Mouse (Mus musculus) neural tube, embryonic 12.5 days (tissue): ENCODE data around the gene 1700021F05Rik. TPM values are rescaled to one million over a fixed set of nuclear protein-coding genes. Genes with fewer than 3 reads are reported as not detected.
A peak's percentile ranks its signal among the peaks of the same experiment; 100 is the strongest.

Experiments used
- ATAC-seq: fragments of 200-750 bp; cut with Nextera tagmentation; 2 replicates; pipeline ENCODE4 v1.8.0; 2017; ENCODE audit warnings: low read depth, mild to moderate bottlenecking, moderate TSS enrichment, moderate library complexity; ENCODE audit not compliant: low FRiP score
- H3K27ac ChIP-seq: fragments of 300-500 bp; sonication (generic); 2 replicates; pipeline ENCODE4 v1.5.1; 2016
- H3K27me3 ChIP-seq: fragments of 300-500 bp; sonication (generic); replicated peaks from 2 replicates; pipeline ENCODE4 v1.6.1; 2016; ENCODE audit warnings: mild to moderate bottlenecking
- H3K36me3 ChIP-seq: fragments of 300-500 bp; sonication (generic); 2 replicates; pipeline ENCODE4 v1.6.1; 2016; ENCODE audit warnings: mild to moderate bottlenecking
- H3K4me1 ChIP-seq: fragments of 300-500 bp; sonication (generic); 2 replicates; pipeline ENCODE4 v1.6.1; 2016
- H3K4me2 ChIP-seq: fragments of 300-500 bp; sonication (generic); replicated peaks from 2 replicates; pipeline ENCODE4 v1.6.1; 2016; ENCODE audit warnings: mild to moderate bottlenecking
- H3K4me3 ChIP-seq: fragments of 300-500 bp; sonication (generic); 2 replicates; pipeline ENCODE4 v1.5.1; 2016
- H3K9ac ChIP-seq: fragments of 300-500 bp; sonication (generic); 2 replicates; pipeline ENCODE4 v1.6.1; 2016; ENCODE audit warnings: mild to moderate bottlenecking
- H3K9me3 ChIP-seq: fragments of 300-500 bp; sonication (generic); 2 replicates; pipeline ENCODE4 v1.6.1; 2016; ENCODE audit warnings: mild to moderate bottlenecking
- WGBS: fragments of 180-500 bp; shearing (Covaris S2); methylation state at CpG from one replicate; pipeline ENCODE4 v1.1.7; 2016; 5-methylcytosine and 5-hydroxymethylcytosine counted together
- polyA plus RNA-seq: library from polyadenylated mRNA; unstranded; fragments of >200 nt; fragmentation: Nextera tagmentation; extraction: Ambion mirVana; gene quantifications from 2 replicates; pipeline ENCODE4 v1.2.1, GENCODE M21; 2016

1700021F05Rik gene
- polyA plus RNA-seq, 1 experiment from 2014 or later, result 59.9 TPM

DNA sequence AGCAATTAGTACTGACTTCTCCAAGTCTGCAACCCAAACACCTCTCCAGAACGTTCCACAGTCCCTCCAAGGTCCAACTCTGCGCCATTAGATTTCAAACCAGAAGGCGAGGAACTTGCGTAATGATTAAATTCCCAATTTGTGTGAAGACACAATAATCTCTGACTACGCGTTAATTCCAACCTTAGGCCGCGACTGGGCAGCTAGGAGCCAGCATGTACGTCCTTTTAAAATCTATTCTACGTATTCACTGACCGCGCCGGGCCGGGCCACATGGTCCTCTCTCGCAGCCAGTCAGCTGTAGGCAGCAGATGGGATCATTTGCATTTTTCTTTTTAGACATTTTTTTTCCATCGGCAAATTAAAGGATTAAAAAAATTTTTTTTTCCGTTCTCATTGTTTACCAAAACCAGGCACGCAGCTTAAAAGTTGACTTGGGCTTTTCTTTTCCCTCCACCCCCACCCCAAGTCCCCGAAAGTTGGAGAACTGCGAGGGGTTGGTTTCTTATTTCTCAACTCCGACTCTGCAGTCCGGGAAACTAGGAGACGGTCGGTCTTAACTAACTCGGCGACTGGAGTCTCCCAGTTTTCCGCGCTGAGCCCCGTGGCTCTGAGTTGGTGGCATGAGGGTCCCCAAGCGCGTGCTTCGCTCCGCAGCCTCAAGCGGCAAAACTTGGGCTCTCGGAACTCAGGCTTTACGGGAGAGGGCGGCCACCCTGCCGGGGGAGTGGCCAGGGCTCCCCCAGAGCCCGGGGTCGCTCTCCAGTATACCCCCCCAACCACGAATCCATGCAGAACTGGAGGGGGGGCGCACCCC is 62.7 kb downstream of the 1700021F05Rik start:
- Histone ChIP-seq H3K9ac (peak overlapping the region; percentile 95), H3K27ac (peak overlapping the region; percentile 96), H3K4me1 (peaks cover 22% of the 10 kb centered on the region), H3K4me2 (peak overlapping the region; percentile 93), H3K27me3 (no peaks in the 10 kb centered on the region), H3K9me3 (no peaks in the 10 kb centered on the region), H3K36me3 (no peaks in the 10 kb centered on the region), H3K4me3 (peak overlapping the region; percentile 79)
- ATAC-seq, result peak; percentile 60
- WGBS, result under 1% methylated on average over 42 of the region's 42 CpGs

DNA sequence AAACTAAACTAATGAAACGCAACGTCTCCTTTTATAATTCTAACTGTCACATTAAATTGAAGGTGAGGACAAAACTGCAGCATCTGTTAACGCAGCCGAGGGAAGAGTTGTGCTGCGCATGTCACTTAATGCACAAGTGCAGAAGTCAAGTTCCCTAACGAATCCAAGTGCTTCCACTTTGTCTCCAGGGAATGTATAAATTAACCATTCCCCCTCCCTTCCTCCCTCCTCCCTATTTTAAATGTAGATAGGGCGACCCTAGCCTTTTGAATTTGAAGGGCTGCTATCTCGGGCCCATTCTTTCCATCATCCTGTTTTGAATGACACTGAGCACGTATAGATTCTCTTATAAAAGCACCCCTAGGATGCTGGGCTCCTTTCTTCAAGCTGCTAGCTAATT is 63.3 kb downstream of the 1700021F05Rik start:
- Histone ChIP-seq H3K9me3 (no peaks in the 10 kb centered on the region), H3K27ac (no peak overlapping the region), H3K27me3 (no peaks in the 10 kb centered on the region), H3K36me3 (no peaks in the 10 kb centered on the region), H3K4me2 (peak overlapping the region; percentile 93), H3K9ac (peak overlapping the region; percentile 95), H3K4me1 (peaks cover 22% of the 10 kb centered on the region), H3K4me3 (peak overlapping the region; percentile 79)
- WGBS, result 4% methylated on average over 9 of the region's 9 CpGs
- no peak for ATAC-seq

DNA sequence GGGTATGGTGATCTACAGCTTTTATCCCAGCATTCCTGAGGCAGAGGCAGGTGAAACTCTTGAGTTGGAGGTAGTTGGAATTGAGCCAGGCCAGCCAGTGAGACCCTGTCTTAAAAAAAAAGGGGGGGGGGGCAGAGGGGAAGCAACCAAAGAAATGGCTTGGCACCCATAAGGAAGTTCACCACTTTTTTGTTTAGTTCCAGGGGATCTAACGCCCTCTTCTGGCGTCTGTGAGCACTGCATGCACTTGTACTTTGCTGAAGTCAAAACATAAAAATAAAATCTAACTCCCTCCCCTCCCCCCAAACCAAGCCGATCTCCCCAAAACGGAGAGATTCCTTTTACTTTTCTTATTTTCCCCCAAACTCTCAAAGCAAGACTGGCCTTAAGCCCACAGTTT is 65.4 kb downstream of the 1700021F05Rik start:
- Histone ChIP-seq H3K4me1 (peaks cover 11% of the 10 kb centered on the region), H3K9me3 (no peaks in the 10 kb centered on the region), H3K27me3 (no peaks in the 10 kb centered on the region), H3K4me3 (no peak overlapping the region), H3K9ac (no peak overlapping the region), H3K36me3 (no peaks in the 10 kb centered on the region), H3K4me2 (no peak overlapping the region), H3K27ac (no peak overlapping the region)
- ATAC-seq, result no peak
- 65% methylated on average over 4 of the region's 4 CpGs for WGBS

Other genes with a start within 250 kb of the 1700021F05Rik start
- 5.2 and 6.1 TPM in 2 replicates for gene Bend3, start 62.2 kb downstream of the 1700021F05Rik start, polyA plus RNA-seq
- 13.2 and 16.2 TPM in 2 replicates for gene Gm9803, start 16.9 kb downstream of the 1700021F05Rik start, polyA plus RNA-seq
- 782 and 795 TPM in 2 replicates for gene Cd24a, start 37.3 kb upstream of the 1700021F05Rik start, polyA plus RNA-seq